Mouse (Mus musculus) G1E-ER4 (cell line): ENCODE data around the gene Hspb8. TPM values are rescaled to one million over a fixed set of nuclear protein-coding genes. Genes with fewer than 3 reads are reported as not detected.

Experiments
- GATA1 ChIP-seq: IDR thresholded peaks from one replicate; pipeline ENCODE4 v1.8.0; 2012; ENCODE audit warnings: low read length, inconsistent platforms
- polyA plus RNA-seq: library from polyadenylated mRNA; stranded (reverse); fragments of >175 nt; gene quantifications from 2 replicates; pipeline ENCODE4 v1.2.3, GENCODE M21; 2012

The Hspb8 gene
- polyA plus RNA-seq, 1 experiment: not detected

DNA sequence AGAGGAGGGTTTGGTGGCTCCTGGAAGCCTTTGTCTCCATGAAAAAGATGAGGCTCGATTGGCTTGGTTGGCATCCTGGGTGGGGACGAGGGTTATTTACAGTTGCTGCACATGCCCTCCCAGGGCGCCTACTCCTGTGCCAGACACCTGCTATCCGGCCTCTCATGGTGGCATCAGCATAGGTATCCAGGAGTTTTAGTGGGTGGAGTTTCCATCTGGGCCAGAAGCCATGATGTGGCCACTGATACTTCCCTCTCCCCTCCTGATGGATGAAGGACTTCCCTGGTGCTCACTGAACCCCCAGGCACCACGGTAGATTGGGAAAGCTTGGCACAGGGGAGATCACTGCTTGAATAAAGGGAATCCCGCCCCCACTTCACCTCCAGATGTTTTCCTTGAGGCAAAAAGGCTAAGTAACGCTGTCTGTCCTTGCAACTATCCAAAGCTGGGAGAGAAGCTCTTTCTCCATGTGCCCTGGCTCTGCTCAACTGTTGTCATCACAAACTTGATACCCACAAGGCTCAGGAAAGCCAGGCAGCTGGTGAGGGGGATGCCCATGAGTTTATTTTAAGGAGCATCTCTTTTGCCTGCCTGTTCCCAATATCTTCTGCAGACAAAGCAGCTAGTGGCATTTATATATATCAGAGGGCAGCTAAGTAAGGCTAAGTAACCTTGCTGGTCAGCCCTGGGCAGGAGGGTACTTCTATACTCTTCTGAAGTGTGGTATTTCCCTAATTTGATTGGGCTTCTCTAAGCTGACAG, 20.2 kb upstream of the Hspb8 start:
- no peak for TF ChIP-seq GATA1

DNA sequence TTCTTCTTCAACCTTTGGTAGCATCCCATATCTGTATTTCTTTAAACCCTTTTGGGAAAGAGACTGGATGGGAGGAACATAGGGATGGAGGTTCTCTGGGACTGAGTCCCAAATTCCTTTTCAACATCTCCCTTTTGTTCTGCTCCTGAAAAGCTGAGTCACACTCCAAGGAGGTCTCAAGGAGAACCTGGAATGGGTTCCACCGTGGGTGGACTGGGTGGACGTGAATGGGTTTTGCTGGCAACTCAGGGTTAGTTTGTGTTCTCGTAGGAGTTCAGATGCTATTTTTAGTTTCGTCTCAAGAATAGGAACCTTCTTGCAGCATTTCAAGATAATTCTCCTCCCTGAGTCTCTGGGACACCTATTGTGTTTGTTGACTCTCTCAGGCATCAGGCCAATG, 17.6 kb upstream of the Hspb8 start:
- TF ChIP-seq GATA1: no peak

DNA sequence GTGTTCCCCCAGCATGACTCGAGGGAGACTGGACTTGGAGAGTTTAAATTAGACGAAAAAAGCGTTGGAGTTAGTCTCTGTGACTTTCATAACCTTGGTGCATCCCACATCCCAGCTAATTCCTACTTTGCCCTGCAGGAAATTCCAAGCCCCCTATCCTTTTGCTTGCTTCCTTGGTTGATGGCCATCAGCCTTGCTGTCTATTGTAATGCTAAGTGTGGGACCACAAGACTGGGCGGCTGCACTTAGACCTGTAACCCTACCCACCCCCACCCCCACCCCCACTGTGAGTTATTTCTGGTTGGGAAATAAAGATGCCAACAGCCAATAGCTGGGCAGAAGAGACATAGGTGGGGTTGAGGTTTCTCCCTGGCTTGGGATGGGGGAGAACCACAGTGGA, 15.7 kb upstream of the Hspb8 start:
- no peak for TF ChIP-seq GATA1

DNA sequence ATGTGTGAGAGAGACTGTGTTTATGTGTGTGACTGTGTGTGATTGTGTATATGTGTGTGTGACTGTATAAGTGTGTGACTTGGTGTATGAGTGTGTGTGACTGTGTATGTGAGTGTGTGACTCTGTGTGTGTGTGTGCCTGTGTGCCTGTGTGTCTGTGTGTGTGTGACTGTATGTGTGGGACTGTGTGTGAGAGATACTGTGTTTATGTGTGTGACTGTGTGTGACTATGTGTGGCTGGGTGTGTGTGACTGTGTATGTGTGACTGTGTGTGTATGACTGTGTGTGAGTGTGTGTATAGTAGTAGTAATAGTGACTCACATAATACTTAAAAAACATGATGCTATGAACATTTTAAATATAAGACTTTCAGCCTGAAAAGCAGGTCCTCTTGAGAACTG, 13.5 kb upstream of the Hspb8 start:
- TF ChIP-seq GATA1: no peak

DNA sequence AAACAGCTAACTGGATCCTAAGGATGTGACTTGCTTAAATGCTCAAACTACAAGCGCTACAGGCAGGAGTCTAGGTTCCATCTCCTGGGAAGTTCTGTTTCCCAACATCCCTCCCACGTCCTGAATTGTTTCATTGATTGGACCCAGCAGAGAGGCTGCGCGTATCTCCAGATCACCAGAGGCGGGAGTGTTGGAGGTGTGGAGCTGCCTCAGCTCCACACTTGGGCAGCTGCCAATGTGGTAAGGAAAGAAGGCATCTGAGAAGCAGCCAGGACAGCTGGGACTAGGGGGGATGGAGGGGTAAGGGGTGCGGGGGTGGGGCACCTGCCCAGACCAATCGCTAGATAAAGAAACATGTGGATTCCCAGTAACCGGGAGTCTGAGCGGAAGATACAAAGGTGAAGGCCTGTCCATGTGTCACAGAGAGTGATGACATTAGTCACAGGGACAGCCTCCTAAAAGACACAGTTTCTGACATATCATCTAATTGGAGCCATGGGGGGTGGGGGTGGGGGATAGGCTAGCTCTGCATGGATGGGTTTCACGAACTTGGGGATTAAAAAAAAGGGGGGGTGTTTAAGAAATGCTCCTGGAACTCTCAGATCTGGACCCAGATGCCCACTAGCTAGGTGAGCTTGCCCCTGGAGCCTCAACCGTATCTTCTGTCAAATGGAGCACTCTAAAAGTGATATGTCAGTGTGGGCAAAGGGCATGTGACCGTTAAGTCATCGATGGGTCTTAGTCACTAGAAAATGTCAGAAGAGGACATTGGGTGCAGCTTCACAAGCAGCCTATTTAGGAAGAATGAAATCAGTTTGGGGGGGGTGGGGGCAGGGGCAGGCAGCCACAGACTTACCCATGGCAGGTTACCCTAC, 12.5 kb upstream of the Hspb8 start:
- TF ChIP-seq GATA1: no peak

- TF ChIP-seq GATA1: no peak
Measured at GRCm38 (mm10) chr5:116432871-116433270, 10.2 kb upstream of the Hspb8 start.

- no peak for TF ChIP-seq GATA1
Measured at GRCm38 (mm10) chr5:116426701-116427100, 4.0 kb upstream of the Hspb8 start.

- no peak for TF ChIP-seq GATA1
Measured at GRCm38 (mm10) chr5:116425273-116425672, 2.6 kb upstream of the Hspb8 start.

DNA sequence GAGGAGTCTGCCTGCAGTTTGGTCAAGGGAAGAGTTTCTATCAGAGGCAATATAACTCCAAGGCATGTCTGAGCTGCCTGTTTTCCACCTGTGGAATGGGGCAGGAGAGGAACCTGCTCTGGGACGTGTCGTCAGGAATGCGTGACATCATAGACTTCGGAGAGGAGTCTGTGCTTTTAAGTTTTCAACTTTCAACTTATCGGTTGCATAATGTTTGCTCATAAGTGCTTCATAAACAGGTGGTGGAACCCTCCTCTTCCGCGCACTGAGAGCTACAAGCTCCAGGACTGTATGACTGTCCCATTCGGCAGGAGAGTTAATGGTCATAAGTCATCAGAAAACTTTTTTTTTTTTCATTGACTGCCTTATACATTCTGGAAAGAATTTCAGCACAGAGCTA, 1.1 kb upstream of the Hspb8 start:
- no peak for TF ChIP-seq GATA1

- TF ChIP-seq GATA1: no peak
Measured at GRCm38 (mm10) chr5:116421791-116422481, 728 bp downstream of the Hspb8 start.

- no peak for TF ChIP-seq GATA1
Measured at GRCm38 (mm10) chr5:116420759-116421225, 1.9 kb downstream of the Hspb8 start.

DNA sequence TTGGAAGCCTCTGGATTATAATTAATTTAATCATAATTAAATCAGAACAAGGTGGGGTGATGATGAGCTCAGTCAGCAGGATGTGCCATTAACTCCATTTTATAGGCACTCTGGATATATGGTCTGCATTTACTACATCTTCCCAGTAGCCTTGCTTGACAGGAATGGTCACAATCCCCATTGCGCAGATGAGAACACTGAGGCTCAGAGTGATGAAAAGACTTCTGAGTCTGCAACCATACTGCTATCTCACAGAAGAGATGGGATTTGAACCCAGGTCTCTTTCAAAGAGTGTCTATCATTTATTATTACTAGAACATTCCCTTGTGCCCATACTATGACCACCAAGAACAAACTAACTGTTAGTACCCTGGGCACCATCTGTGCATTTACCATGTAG, 2.5 kb downstream of the Hspb8 start:
- TF ChIP-seq GATA1: no peak

- no peak for TF ChIP-seq GATA1
Measured at GRCm38 (mm10) chr5:116419322-116420045, 3.2 kb downstream of the Hspb8 start.

DNA sequence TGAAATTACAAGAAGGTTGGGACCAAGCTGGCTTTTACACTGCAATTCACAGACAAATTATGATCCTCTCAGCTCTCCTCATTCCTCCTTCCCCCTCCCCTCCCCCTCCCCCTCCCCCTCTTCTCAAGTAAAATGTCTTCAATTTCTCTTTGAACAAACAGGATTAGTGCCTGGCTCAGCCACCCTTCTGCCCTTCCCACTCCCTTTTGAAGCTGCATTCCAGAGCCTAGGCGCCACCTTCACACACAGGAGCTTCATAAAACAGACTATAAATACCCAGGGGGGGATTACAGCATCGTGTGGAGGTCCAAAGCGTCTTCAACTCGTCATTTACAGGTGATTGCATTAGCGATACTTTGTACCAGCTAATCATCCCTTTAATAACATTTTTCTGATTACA, 6.5 kb downstream of the Hspb8 start:
- no peak for TF ChIP-seq GATA1

GRCm38 (mm10) chr5:116409689-116410590, 12.7 kb downstream of the Hspb8 start:
- no peak for TF ChIP-seq GATA1
